Mouse (Mus musculus): ENCODE data around the gene Vmn1r195.
"Not testable (repeated sequence)": the region's sequence is repeated elsewhere in the genome, so short reads cannot be mapped to it uniquely, and the experiment has no call there.

The Vmn1r195 gene

GRCm38 (mm10) chr13:22270222-22270621, at the start of gene Vmn1r195:
Vmn1r195 (plus strand) TSS chr13:22270522.
- not testable (repeated sequence) for DNase-seq (ENCODE audit: low spot score)

- not testable (repeated sequence) for DNase-seq (ENCODE audit: low spot score)
These were observed 47.3 kb upstream of the Vmn1r195 start, which contains the start of gene Vmn1r193 for GRCm38 (mm10) chr13:22223060-22223459. Vmn1r193 (minus strand) TSS chr13:22223160.

- no peak for DNase-seq (ENCODE audit: low spot score)
These were observed 26.4 kb upstream of the Vmn1r195 start, which contains the start of gene Vmn1r194 for GRCm38 (mm10) chr13:22243915-22244314. Vmn1r194 (plus strand) TSS chr13:22244215.

- no peak for DNase-seq (ENCODE audit: low spot score)
These were observed 1.4 kb downstream of the Vmn1r195 start for GRCm38 (mm10) chr13:22271721-22272120.

- no peak for DNase-seq (ENCODE audit: low spot score)
These were observed 14.3 kb downstream of the Vmn1r195 start for GRCm38 (mm10) chr13:22284578-22284977.

- DNase-seq (ENCODE audit: low spot score): no peak
These were observed 19.3 kb downstream of the Vmn1r195 start, which contains the start of gene Vmn1r196 for GRCm38 (mm10) chr13:22289620-22290019. Vmn1r196 (plus strand) TSS chr13:22289920.

- DNase-seq (ENCODE audit: low spot score): not testable (repeated sequence)
These were observed 37.8 kb downstream of the Vmn1r195 start for GRCm38 (mm10) chr13:22308075-22308474.

GRCm38 (mm10) chr13:22315361-22315760, 45.0 kb downstream of the Vmn1r195 start:
- no peak for DNase-seq (ENCODE audit: low spot score)

- no peak for DNase-seq (ENCODE audit: low spot score)
These were observed 47.0 kb downstream of the Vmn1r195 start for GRCm38 (mm10) chr13:22317366-22317765.

- DNase-seq (ENCODE audit: low spot score): no peak
These were observed 49.8 kb downstream of the Vmn1r195 start for GRCm38 (mm10) chr13:22320091-22320490.

GRCm38 (mm10) chr13:22324289-22324688, 54.0 kb downstream of the Vmn1r195 start, which contains the start of gene Vmn1r197:
Vmn1r197 (plus strand) TSS chr13:22324589.
- no peak for DNase-seq (ENCODE audit: low spot score)

Data from testis, postnatal 14 days (tissue).